Mouse (Mus musculus) urinary bladder, postnatal 14 days (tissue): ENCODE measurements at regions not wholly inside any gene's neighbourhood (a gene's known extent, or its start where the extent isn't known, plus 50 kb on each side); places are given as distances from the start of the nearest gene placed in this dataset.
"Not testable (repeated sequence)": the region's sequence is repeated elsewhere in the genome, so short reads cannot be mapped to it uniquely, and the experiment has no call there.

Experiments
- DNase-seq: peaks from one replicate; pipeline ENCODE4 v3.0.0; 2021; ENCODE audit warnings: low spot score

DNA sequence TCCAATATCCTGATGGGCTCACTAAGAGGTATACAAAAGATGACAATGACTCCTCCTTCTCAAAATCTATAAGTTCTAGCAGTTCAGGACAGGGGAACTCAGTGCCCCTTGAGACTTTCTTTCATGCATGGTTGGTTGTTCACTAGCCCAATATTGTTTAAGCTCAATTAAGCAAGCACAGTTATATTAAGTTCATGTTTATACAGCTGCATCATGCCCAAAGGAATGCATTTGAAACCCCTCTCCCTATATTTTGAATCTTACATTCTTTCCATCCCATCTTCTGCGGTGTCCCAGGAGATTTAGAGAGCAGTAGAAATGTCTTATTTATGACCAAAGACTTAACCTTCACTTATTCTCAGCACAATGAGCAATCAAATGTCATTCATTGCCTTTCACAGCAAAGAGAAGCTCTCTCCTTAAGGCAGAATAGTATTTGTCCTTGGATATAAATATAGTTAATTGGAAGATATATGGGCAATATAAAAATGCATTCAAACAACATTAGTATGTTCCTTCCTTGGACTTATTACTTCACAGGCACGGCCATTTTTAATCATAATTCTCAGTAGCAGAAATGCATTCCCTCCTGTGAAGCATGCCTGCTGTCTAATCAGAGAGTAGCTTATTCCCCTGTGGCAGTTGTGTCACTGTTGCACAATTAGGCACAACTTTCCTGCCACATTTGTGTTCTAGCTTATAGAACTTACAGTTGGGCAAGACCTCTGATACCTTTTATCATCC lies 455.8 kb upstream of the N6amt1 start:
- no peak for DNase-seq

DNA sequence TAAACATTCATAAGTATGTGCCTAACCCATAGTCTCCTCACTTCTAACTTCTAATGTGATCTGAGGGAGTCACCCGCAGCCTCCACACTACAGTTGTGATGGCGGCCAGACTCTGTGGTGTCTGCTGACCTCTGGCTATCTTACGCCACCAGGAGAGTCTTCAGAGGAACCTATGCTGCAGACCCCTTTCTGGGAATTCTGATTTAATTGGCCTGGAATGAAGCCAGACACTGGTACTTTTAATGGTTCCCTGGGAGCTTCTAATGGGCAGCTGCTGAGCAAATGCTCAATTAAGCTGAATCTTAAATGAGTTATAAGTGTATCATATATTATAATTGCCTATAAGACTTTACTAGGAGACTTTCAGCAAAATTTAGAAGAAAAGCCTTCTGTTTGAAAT lies 459.0 kb upstream of the N6amt1 start:
- DNase-seq: no peak

DNA sequence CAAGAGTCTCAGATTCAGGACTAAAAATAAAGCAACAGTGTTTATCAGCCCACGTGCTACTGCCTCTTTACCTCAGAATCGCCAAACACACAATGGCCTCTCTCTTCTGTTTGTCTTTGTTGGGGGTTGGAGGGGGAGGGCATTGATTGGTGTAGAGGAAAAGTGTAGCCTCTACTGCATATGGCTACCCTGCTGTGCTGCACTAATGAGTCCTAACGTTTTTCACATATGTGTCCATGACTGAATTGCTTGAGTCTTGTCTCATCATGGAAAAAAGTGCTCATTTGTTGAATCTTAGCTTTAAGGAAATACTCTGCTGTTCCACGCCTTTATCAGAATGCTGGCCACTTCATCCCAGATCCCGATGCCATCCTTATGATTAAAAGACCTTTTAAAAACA lies 459.7 kb upstream of the N6amt1 start:
- DNase-seq: no peak

DNA sequence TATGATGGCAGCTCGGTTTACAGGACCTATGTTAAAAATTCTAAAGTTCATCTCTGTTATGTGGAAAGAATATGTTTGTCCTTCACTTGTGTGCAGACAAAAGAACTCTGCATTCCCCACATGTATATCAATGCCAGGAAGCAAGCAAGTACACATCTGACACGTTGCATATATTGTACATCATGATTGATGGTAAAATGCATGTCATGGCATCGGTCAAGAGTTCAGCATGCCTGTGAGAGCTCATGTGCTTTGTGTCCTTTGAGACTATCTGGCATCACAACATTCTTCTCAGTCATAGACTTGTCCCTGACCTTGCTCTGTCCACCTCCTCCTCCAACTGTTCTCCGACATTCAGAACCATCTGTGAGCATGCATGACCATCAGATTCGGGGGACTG lies 465.6 kb upstream of the N6amt1 start:
- no peak for DNase-seq

DNA sequence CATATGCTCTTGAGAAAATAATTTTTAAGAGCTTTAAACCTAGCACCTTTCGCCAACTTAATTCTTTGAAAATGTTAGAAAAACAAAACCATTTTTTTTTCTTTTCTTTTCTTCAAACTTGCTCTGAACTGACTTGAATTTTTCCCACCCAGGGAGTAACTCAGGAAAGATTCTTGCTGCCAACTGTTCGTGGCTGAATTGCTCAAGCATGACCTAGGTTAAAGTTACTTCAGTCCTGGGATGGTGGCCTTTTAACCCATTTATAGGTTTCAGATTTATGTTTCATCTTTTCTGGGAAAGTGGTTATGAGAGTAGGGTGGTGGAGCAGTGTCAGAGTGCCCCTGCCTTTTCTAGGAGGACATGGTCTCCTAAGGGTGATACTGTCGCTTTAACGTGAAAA lies 466.4 kb upstream of the N6amt1 start:
- DNase-seq: no peak

DNA sequence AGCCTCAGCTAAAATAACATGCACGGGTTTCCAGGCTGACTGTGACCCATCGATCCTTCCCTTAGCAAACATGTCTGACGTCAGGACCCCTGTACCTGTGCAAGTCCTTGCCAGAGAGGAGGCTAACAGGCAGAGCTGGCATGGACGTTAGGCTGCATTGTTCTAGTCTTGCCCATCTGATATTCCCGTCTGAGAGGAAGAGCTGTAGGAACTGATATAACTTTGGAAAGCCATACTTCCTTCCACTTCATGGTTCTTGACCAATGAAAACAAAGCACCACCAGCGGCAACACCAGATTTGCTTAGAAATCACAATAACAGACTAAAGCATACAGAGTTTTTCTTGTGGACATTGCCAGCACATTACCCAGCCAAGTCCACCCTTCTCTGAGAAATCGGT lies 470.1 kb upstream of the N6amt1 start:
- no peak for DNase-seq

DNA sequence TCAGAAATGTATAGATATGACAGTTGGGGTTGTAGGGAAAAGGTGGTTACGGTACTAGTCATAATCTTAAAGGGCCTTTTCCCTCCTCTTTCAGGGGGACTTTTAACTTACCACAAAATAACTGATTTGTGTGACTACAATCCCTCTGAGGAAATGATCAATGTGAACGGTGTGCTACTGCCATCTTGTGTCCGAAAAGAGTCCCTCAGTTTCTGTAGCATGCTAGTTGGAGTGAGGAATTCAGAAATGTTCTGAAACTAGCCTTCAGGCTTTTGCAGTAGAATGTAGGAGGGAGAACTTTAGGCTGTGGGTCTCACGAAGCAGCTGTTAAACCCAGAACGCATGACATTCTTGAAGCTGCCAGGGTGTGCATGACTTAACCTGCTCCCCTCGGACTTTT lies 471.5 kb upstream of the N6amt1 start:
- peak; percentile 66 for DNase-seq

DNA sequence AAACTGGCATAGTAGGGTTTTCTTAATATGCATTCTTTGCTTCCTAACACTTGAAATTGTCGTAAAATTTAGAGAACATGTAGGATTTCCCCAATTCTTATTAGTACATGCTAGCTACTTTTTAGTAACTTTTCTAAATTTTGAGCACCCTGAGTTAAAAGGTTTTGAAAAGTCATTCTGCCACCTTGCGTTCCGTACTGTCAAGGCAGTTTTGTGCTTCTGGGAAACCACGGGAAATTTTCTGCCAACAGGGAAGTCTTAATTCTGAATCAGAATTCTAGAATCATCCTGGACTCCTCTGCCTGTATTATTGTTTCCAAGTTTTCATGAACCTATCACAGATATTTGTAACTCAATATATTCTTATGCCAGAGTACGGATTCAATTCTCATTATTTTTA lies 472.4 kb upstream of the N6amt1 start:
- peak; percentile 29 for DNase-seq

DNA sequence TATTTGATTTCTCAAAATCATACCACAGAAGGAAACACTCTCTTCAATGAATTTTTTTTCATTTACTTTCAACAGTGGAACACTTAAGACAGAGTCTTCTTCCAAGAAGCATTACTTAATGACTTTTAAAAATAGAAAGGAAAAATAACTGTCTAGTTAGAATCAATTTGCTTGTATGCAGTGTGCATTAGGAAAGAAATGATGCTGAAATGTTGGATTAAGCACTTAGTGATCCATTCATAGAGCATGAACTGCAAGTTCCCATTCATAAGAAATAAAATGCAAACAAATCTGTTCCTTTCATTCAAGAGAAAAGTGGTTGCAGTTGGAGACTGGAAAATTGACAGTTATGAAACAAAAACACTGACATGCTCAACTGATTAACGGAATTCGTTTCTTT lies 493.2 kb upstream of the N6amt1 start:
- no peak for DNase-seq

DNA sequence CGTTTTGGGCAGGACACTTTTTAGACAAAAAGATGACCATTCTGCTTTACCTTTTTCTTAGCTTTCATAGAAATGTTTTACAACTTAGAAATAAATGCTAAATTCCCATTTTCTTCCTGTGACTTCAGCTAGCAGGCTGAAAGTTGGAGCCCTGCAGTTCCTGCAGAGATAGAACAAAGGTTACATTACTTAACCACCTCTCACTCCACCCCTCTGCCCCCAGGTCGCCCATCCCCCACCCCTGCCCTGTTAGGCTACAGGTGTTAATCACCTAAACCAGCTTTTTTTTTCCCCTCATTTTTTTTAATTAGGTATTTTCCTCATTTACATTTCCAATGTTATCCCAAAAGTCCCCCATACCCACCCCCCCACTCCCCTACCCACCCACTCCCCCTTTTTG lies 498.1 kb upstream of the N6amt1 start:
- no peak for DNase-seq

DNA sequence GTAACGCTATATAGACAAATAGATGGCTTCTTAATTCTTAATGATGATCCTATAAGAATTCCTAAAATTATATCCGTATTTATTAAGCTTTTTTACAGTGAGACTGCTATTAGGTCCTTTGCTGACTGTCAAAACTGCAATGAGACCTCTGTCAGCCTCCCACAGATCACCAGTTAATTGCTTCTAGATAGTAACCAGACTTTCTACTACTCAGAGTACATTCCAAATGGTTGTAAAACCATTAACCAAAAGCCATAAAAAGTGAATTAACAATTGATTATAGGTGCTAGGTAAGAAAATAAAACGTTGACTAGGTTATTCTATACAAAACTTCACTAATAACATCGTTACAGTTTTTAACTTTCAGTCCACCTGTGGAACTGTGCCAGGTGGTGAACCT lies 498.7 kb upstream of the N6amt1 start:
- no peak for DNase-seq

DNA sequence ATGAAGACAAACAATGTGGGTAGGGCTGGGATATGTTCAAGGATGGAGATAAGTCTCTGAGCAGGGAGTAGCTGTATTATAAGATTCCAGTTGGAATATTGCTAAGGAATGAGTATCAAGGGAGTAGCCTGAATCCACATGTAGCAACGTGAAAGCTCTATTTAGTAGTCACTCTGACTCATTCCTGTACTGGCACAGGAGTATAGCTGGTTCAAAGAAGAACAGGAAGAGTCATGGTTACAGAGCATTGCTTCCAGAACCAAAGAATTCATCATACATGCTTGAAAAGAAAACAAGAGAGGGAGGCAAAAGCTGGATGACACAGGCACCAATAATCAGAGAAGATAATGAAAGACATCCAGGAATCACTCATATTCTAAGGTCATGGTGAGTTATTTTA lies 500.6 kb upstream of the N6amt1 start:
- no peak for DNase-seq

DNA sequence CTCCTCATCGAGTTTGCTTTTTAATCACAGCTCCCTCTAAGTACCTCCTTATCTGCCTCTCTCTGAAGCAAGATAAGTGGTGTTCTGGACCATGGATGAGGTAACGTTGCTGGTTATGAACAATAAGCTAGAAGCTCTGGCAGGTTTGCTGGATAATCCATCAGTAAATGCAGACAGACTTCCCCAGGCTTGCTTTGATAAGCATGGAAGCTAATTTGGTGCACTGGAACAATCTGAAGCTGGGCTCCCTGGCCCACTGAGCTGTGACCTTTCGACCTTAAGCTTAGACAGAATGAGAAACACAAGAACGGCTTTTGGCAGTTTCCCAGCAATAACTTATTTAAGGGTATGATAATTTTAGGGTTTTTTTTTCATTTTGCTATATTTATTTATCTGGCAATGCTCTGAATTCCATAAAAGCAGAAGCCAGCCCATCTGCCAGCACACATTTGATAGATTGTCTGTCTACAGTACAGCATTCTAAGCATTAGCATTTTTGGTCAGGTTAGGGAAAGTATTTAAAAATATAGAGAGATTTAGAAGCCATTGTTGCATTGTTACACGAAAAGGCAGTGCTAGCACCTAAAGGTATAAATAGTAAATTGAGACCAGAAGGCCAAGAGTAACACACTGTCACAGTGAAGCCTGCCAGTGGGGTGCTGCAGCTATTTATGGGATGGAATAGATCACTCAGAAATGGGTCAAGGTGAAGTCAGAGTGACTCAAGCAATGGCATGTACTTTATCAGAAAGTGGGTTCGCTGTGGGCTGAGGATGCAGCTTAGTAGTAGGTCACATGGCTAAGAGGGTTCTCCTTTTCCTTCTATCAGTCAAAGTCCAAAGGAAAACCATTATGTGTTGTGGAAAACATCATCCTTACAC lies 515.3 kb upstream of the N6amt1 start:
- DNase-seq: no peak

DNA sequence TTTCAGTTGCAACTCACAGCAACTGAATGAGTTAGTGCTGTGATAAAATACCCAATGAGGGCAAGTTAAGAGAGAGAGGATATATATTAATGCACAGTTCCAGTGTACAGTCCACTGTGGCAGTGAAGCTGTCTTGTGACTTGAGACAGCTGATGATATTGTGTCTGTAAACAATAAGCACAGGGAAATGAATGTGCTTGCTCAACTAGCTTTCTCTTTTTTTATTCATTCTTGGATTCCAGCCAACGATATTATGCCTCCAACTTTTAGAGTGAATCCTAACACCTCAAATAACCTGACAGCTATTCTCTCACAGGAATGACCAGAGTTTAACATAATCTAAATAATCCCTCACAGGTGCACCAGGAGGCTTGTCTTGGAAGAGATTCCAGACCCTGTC lies 526.3 kb upstream of the N6amt1 start:
- DNase-seq: no peak

DNA sequence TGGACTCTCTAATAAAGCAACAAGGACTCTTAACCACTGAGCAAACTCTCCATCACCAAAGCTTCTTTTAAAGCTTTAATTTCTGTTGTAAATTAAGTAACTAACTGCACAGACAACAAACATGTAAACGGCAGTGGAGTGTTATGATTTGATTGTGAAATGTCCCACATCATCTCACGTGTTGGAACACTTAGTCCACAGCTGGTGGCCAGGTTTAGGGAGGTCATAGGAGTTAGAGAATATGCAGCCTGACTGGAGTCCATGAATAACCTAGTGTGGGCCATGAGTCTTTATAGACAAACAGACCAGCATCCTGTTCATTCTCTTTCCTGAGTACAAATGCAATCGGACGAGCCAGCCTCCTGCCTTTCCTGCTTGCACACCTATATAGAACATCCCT lies 527.3 kb upstream of the N6amt1 start:
- no peak for DNase-seq

DNA sequence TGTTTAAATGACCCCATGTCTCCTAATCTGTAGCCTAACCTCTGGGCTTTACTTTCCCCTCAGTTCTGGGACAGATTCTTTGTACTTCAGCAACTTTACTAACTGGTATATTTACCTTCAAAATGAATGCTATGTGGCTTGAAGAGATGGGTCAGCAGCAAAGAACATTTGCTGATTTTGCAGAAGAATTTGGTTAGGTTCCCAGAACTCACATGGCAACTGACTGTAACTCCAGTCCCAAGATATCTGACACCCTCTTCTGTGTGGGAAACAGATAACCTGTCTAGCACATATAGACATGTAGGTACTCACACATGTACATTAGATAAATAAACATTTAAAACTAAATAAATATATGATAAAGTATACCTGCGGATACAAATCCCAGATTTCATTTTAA lies 530.5 kb upstream of the N6amt1 start:
- DNase-seq: no peak

DNA sequence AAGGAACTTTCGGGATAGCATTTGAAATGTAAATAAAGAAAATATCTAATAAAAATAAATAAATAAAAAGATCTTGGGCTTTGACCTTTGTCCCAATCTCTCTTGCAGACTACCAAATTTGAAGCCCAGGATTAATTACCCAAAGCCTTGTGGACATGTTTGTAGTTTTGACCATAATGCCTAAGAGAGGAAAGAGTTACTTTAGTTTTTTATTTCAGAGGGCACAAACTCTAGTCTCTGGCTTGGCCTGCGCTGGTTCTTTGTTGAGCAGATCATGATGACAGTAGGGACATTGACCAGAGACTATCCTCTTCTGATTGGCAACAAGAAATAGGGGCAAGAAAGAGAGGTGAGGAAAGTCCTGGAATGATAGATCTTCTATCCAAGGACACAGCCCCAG lies 532.4 kb upstream of the N6amt1 start:
- no peak for DNase-seq

DNA sequence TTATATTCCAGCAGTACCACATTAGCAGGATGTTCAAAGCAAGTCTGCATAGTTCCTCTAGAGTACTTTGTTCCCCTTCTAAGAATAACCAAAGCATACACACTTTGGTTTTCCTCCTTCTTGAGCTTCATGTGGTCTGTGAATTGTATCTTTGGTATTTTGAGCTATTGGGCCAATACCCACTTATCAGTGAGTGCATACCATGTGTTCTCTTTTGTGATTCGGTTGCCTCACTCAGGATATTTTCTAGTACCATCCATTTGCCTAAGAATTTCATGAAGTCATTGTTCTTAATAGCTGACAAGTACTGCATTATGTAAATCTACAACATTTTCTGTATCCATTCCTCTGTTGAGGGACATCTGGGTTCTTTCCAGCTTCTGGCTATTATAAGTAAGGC lies 535.3 kb upstream of the N6amt1 start:
- not testable (repeated sequence) for DNase-seq

DNA sequence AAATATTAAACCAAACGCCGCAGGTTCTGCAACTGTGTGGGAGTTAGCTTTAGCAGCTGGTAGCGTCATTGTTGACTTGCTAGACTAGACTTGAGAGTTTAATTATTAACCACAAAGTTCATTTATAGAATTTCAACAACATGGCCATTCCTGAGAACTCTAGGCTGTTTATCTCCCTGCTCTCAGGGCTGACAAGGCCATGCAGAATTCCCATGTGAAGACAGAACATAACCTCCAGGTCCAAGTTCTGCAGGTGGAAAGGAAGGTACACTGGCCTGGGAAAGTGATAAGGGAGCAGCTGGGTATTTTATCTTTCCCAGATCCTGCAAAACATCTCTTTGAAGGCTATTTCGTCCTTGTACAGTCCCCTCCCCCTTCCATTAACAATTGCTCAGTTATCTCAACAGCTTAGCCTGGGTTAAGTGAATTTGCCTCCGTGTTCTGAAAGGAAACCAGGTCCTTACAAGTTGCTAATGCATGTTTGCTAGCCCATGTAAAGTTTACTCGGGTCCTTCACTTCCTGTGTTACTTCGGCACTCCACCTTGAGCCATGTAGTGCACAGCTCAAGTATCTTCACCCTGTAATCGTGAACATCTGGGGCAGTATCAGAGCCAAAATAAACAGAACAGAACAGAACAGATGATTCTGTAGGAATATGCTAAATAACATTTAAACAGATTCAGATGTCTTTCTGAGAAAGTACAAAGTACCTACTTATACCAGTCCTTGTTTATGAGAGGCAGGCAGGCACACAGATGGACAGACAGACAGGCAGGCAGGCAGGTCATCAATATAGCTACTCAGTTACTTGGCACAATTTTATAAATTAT lies 537.0 kb upstream of the N6amt1 start:
- DNase-seq: peak; percentile 8

DNA sequence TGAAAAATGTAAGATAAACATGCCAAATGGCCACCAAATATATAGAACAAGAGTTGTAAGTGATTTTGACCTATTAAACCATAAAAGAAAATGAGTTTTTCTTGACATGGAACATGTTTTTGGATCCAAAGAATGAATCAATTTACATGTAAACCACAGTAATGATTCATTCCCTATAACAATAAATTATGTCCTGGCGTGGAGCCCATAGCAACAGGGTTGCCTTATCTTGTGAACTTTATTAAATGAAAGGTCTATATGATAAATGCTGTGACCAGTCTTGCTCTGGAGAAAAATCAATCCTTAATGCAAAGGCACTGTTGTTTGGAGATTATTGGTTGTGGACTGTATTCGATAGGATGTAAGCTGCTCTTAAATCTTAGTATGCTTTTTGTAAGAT lies 538.0 kb upstream of the N6amt1 start:
- DNase-seq: peak; percentile 35

DNA sequence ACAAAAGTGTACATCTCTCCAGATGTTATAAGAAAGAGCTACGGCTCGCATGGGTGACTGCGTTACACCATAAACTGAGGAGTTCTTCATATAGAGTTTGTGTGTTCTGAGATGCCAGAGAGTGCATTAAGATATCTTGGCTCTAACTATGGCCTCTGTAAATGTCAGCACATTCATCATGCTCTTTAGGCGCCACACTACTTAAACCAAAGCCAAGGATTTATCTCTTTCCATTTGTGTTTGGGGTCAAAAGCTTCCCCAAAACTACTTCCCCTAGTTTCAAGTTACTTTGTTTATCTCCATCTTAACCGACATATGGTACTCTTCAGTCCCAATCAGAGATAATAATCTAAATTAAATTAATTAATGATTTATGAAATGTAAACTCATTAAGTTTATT lies 541.3 kb upstream of the N6amt1 start:
- no peak for DNase-seq

DNA sequence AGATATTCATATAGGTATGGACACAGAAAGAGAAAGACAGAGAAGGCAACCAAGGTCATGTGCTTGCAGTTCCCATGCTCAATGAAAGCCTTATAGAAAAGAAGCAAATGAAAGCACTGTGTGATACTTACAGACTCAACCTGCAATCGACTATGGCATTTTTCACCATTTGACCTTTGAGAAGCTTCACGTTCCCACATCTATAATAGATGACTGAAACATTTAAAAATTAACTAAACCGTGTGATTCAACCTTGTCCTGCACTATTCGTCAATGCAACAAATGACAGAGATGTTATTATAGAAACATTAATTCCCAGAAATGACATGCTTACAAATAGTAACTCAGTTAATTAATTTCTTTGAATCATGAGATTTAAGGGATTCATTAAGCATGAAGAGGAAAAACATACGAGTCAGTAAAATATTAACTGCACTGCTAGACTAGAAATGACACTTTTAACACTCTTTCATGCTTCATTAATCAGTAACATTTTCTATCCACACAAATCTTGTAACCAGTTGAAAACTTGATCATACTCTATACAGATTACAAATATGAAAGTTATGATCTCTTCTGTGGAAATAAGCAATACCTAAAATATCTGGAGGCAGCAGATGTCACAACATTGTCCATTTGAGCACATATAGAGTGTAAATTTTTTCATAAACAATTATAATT lies 545.2 kb upstream of the N6amt1 start:
- no peak for DNase-seq
